Mouse (Mus musculus) left cerebral cortex, adult 18-20 months (tissue): Measurements from ENCODE around the gene Trim65. TPM values are rescaled to one million over a fixed set of nuclear protein-coding genes. Genes with fewer than 3 reads are reported as not detected.

Experiments
- DNase-seq, 2 experiments: peaks; one replicate each; pipeline ENCODE4 v3.0.0; 2021 to 2022; ENCODE audit warnings: low spot score in 2 of 2, mixed read lengths in 1 of 2
- long read RNA-seq, 2 experiments: library from polyadenylated mRNA; stranded (forward); transcript quantifications; one replicate each; pipeline ENCODE4 v2.0.0; 2021
- total RNA-seq, 2 experiments: library from RNA; stranded (reverse); gene quantifications; 2 replicates each; pipeline ENCODE4 v1.2.3; 2021

The Trim65 gene
- 1 to 10 TPM; 7.3 to 7.9 TPM for total RNA-seq
- long read RNA-seq, experiment 1, full-length matches to known transcripts = 3 of 5 reads
- long read RNA-seq, experiment 1, partial matches to known transcripts = 0 of 5 reads
- long read RNA-seq, experiment 1, other reads (novel, unspliced or antisense) = 2 of 5 reads
- long read RNA-seq, experiment 2, partial matches to known transcripts = 0 of 1 reads
- long read RNA-seq, experiment 2, other reads (novel, unspliced or antisense) = 0 of 1 reads

GRCm38 (mm10) chr11:116130488-116131205 is at the start of gene Trim65:
Trim65 (minus strand) TSS chr11:116131128.
- DNase-seq = peak; percentile 84 to 90

- DNase-seq = no peak
Observed at GRCm38 (mm10) chr11:116178411-116179121, 47.6 kb upstream of the Trim65 start.

- DNase-seq = no peak
Observed at GRCm38 (mm10) chr11:116176010-116176409, 45.1 kb upstream of the Trim65 start.

GRCm38 (mm10) chr11:116174775-116175448 is 44.0 kb upstream of the Trim65 start:
- DNase-seq = no peak

- no peak for DNase-seq
Observed at GRCm38 (mm10) chr11:116171959-116172358, 41.0 kb upstream of the Trim65 start.

- DNase-seq = no peak
Observed at GRCm38 (mm10) chr11:116170003-116170800, 39.3 kb upstream of the Trim65 start.

- DNase-seq = no peak
Observed at GRCm38 (mm10) chr11:116169214-116169613, 38.3 kb upstream of the Trim65 start.

GRCm38 (mm10) chr11:116167884-116168439 is 37.0 kb upstream of the Trim65 start, which contains the start of gene Fbf1:
Fbf1 (minus strand) TSS chr11:116168166.
- DNase-seq = peak; percentile 98 to 99

- DNase-seq = no peak
Observed at GRCm38 (mm10) chr11:116167232-116167631, 36.3 kb upstream of the Trim65 start.

GRCm38 (mm10) chr11:116163002-116163401 is 32.1 kb upstream of the Trim65 start:
- DNase-seq = no peak

- peak; percentile 28 to 46 for DNase-seq
Observed at GRCm38 (mm10) chr11:116162146-116162545, 31.2 kb upstream of the Trim65 start.

- no peak for DNase-seq
Observed at GRCm38 (mm10) chr11:116161312-116161711, 30.4 kb upstream of the Trim65 start.

GRCm38 (mm10) chr11:116150960-116151359 is 20.0 kb upstream of the Trim65 start:
- DNase-seq = no peak

- no peak for DNase-seq
Observed at GRCm38 (mm10) chr11:116149341-116149740, 18.4 kb upstream of the Trim65 start.

GRCm38 (mm10) chr11:116148761-116149221 is 17.9 kb upstream of the Trim65 start:
- peak; percentile 62 to 74 for DNase-seq

- peak; percentile 66 to 85 for DNase-seq
Observed at GRCm38 (mm10) chr11:116146294-116146985, 15.5 kb upstream of the Trim65 start.

GRCm38 (mm10) chr11:116145481-116146293 is 14.8 kb upstream of the Trim65 start:
- DNase-seq = no peak

GRCm38 (mm10) chr11:116143468-116143867 is 12.5 kb upstream of the Trim65 start:
- no peak for DNase-seq
